Mouse (Mus musculus): ENCODE results near the gene Tap1. TPM values are rescaled to one million over a fixed set of nuclear protein-coding genes. Genes with fewer than 3 reads are reported as not detected.
"Not testable (repeated sequence)": the region's sequence is repeated elsewhere in the genome, so short reads cannot be mapped to it uniquely, and the experiment has no call there.

Tap1 gene
- polyA plus RNA-seq, 1 experiment from 2014 or later = 4.1 TPM

DNA sequence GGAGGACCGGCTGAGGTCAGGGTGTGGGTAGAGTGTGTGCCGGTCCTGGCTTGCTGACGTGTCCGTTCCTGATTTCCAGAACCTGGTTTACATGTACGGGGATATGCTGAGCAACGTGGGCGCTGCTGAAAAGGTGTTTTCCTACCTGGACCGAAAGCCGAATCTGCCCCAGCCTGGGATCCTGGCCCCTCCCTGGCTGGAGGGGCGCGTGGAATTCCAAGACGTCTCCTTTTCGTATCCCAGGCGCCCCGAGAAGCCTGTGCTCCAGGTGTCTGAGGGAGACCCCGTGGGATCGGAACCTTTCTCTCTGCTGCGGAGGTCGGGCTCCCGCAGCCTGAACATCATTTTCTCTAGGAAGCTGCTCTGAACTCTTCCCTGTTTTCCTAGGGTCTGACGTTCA lies 26.6 kb downstream of the Tap1 start:
- Histone ChIP-seq H3K36me3 (no peaks in the 10 kb centered on the region), H3K4me2 (peak overlapping the region; percentile 27; the same call in 1 of the 2 replicates), H3K27me3 (peaks cover 73% of the 10 kb centered on the region), H3K27ac (no peak overlapping the region), H3K4me3 (replicated peaks) (no peak overlapping the region), H3K9me3 (peaks cover 10% of the 10 kb centered on the region; the same call in 1 of the 2 replicates), H3K4me1 (replicated peaks) (no peaks in the 10 kb centered on the region), H3K9ac (replicated peaks) (no peak overlapping the region; the same call in 1 of the 2 replicates)
- WGBS = 45% methylated on average over 21 of the region's 21 CpGs
- no peak for ATAC-seq (ENCODE audit: insufficient number of reproducible peaks, insufficient read depth, low FRiP score, low TSS enrichment, low read depth)

DNA sequence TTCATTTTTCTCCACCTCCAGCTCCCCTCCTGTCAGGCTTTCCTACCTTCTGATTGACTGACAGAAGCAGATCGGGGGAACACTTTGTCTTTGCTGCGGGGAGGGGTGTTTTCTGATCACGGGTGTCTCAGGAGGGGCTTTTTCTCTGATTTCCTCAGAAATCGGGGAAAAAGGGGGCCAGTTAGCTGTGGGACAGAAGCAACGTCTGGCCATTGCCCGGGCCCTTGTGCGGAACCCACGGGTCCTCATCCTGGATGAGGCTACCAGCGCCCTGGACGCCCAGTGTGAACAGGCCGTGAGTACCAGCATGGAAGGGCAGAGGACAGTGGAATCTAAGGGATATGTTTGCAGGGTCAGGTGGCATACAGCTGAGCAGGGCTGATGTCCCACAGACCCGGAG lies 27.8 kb downstream of the Tap1 start:
- no peak overlapping the region for H3K4me3 ChIP-seq (replicated peaks)
- H3K36me3 ChIP-seq = no peaks in the 10 kb centered on the region
- H3K9me3 ChIP-seq = 0 out of 2 replicates have a peak, but pooled peaks cover 8% of the 10 kb centered on the region
- no peaks in the 10 kb centered on the region for H3K4me1 ChIP-seq (replicated peaks)
- H3K27ac ChIP-seq = no peak overlapping the region
- peaks cover 62% of the 10 kb centered on the region for H3K27me3 ChIP-seq
- ATAC-seq (ENCODE audit: insufficient number of reproducible peaks, insufficient read depth, low FRiP score, low TSS enrichment, low read depth) = no peak
- WGBS = 87% methylated on average over 12 of the region's 12 CpGs
- no peak overlapping the region for H3K9ac ChIP-seq (replicated peaks)
- H3K4me2 ChIP-seq = no peak overlapping the region

DNA sequence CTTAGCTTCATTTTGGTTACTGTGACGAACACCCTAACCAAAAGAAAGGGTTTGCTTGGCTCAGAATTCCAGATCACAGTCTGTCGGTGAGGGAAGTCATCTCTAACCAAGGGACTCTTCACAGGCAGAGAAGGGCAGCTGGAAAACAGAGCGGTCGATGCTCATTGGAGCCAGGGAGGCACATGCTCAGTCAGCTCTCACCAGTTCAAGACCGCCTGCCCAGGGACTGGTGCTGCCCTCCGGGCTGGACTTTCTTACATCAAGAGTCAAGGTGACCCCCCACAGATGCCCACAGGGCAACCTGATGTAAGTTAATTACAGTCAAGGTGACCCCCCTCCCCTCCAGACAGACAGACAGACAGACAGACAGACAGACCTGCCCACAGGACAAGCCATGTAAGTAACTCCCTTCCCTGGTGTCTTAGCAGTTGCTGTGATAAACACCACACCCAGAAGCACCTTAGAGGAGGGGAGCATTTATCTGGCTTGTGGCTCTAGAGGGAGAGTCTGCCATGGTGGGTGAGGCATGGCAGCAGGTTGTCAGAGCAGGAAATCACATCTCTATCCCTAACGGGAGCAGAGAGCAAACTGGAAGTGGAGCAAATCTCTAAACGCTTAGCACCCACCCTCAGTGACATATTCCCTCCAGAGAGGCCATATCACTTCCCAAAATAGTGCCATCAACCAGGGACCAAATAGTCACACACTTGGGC lies 30.0 kb downstream of the Tap1 start:
- no peaks in the 10 kb centered on the region for H3K36me3 ChIP-seq
- no peak overlapping the region for H3K4me2 ChIP-seq
- no peak overlapping the region for H3K4me3 ChIP-seq (replicated peaks)
- H3K9me3 ChIP-seq = 0 out of 2 replicates have a peak, but pooled peaks cover 8% of the 10 kb centered on the region
- 86% methylated on average over 8 of the region's 8 CpGs for WGBS
- H3K4me1 ChIP-seq (replicated peaks) = no peaks in the 10 kb centered on the region
- no peak overlapping the region for H3K9ac ChIP-seq (replicated peaks)
- no peak overlapping the region for H3K27ac ChIP-seq
- H3K27me3 ChIP-seq = peaks cover 40% of the 10 kb centered on the region
- ATAC-seq (ENCODE audit: insufficient number of reproducible peaks, insufficient read depth, low FRiP score, low TSS enrichment, low read depth) = no peak

DNA sequence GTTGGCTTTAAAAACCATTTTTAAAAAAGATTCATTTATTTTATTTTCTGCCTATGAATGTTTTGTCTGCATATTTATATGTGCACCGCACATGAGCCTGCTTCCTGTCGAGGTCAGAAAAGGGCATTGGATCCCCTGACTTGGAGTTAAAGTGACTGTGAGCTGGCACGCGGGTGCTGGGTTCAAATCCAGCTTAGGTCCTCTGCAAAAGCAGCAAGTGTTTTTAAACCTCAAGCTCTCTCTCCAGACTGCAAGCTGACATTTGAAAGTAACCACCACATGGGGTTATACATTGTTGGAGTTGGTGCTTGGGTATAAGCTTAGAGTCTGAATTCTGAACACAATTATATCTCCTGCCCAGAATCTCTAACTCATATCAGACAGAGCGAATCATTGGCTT lies 30.6 kb downstream of the Tap1 start:
- H3K36me3 ChIP-seq = no peaks in the 10 kb centered on the region
- 83% methylated on average over 5 of the region's 5 CpGs for WGBS
- H3K4me3 ChIP-seq (replicated peaks) = no peak overlapping the region
- no peak overlapping the region for H3K9ac ChIP-seq (replicated peaks)
- no peaks in the 10 kb centered on the region for H3K4me1 ChIP-seq (replicated peaks)
- 0 out of 2 replicates have a peak, but pooled peaks cover 8% of the 10 kb centered on the region for H3K9me3 ChIP-seq
- no peak overlapping the region for H3K27ac ChIP-seq
- peaks cover 34% of the 10 kb centered on the region for H3K27me3 ChIP-seq
- no peak overlapping the region for H3K4me2 ChIP-seq
- no peak for ATAC-seq (ENCODE audit: insufficient number of reproducible peaks, insufficient read depth, low FRiP score, low TSS enrichment, low read depth)

DNA sequence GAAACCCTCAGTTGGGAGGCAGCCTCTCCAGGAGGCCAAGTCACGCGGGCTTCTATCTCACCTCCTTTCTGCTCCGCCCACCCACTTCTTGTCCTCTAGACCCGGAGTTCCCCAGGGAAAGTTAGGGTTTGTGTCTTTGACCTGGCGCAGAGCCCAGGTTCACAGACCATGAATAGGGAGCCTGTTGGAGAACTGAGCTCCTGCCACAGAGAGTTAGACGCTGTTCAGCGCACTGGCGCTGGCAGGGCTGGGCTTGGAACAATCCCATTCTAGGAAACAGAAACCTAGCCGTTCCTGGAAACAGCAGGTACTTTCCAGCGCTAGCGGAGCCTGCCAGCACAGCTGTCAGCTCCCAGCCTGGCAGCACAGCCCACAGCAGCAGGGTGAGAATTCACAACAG lies 31.3 kb downstream of the Tap1 start:
- Histone ChIP-seq H3K36me3 (no peaks in the 10 kb centered on the region), H3K4me2 (no peak overlapping the region), H3K27ac (no peak overlapping the region), H3K4me3 (replicated peaks) (no peak overlapping the region), H3K27me3 (peaks cover 28% of the 10 kb centered on the region), H3K4me1 (replicated peaks) (no peaks in the 10 kb centered on the region), H3K9me3 (0 out of 2 replicates have a peak, but pooled peaks cover 8% of the 10 kb centered on the region), H3K9ac (replicated peaks) (no peak overlapping the region)
- no peak for ATAC-seq (ENCODE audit: insufficient number of reproducible peaks, insufficient read depth, low FRiP score, low TSS enrichment, low read depth)
- WGBS = 88% methylated on average over 11 of the region's 11 CpGs

DNA sequence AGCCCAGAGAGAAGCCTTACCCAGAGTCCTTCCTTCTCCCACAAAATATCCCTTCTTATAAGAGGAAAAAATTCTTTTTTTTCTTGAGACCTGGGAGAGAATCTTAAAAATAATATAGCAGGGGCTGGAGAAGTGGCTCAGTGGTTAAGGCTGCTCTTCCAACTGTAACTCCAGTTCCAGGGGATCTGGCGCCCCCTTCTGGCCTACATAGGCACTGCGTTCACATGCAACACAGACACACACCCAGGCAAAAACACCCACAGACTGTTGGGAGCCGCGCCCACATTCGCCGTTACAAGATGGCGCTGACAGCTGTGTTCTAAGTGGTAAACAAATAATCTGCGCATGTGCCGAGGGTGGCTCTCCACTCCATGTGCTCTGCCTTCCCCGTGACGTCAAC lies 31.7 kb downstream of the Tap1 start:
- ATAC-seq (ENCODE audit: insufficient number of reproducible peaks, insufficient read depth, low FRiP score, low TSS enrichment, low read depth); H3K4me3 ChIP-seq (replicated peaks); H3K27ac ChIP-seq; H3K9me3 ChIP-seq; H3K4me1 ChIP-seq (replicated peaks); H3K4me2 ChIP-seq; H3K9ac ChIP-seq (replicated peaks); H3K36me3 ChIP-seq: not testable (repeated sequence)
- WGBS = 91% methylated on average over 9 of the region's 11 CpGs
- peaks cover 24% of the 10 kb centered on the region for H3K27me3 ChIP-seq

DNA sequence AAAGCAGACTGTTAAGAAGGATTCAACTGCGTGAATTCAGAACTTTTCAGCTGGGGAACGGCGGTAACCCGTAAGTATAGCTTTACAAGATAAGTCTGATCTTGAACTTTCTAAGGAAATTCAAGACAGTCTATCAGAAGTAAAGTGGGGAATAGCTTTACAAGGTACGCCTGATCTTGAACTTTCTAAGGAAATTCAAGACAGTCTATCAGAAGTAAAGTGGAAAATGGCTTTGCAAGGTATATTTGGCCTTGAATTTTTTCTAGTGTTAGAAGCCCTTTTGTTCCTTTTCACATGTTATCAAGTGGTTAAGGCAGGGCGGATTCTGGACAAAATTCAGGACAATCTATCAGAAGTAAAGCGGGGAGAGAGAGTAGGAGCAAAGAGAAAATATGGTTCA lies 32.4 kb downstream of the Tap1 start:
- not testable (repeated sequence) for H3K4me3 ChIP-seq (replicated peaks); ATAC-seq (ENCODE audit: insufficient number of reproducible peaks, insufficient read depth, low FRiP score, low TSS enrichment, low read depth); H3K4me1 ChIP-seq (replicated peaks); H3K27ac ChIP-seq; H3K36me3 ChIP-seq; H3K9ac ChIP-seq (replicated peaks); H3K4me2 ChIP-seq
- 95% methylated on average over 6 of the region's 7 CpGs for WGBS
- Histone ChIP-seq H3K27me3 (peaks cover 17% of the 10 kb centered on the region), H3K9me3 (peaks cover 16% of the 10 kb centered on the region)

DNA sequence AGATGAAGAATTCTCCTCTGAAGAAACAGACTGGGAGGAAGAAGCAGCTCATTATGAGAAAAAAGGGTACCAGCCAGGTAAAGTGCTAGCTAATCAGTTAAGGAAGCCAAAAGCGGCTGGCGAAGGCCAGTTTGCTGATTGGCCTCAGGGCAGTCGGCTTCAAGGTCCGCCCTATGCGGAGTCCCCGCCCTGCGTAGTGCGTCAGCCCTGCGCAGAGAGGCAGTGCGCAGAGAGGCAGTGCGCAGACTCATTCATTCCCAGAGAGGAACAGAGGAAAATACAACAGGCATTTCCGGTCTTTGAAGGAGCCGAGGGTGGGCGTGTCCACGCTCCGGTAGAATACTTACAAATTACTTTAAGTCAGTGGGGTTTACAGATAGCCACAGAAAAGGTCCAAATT lies 33.0 kb downstream of the Tap1 start:
- Histone ChIP-seq H3K9me3 (peaks cover 17% of the 10 kb centered on the region), H3K27me3 (peaks cover 11% of the 10 kb centered on the region)
- H3K4me2 ChIP-seq; H3K4me1 ChIP-seq (replicated peaks); ATAC-seq (ENCODE audit: insufficient number of reproducible peaks, insufficient read depth, low FRiP score, low TSS enrichment, low read depth); H3K9ac ChIP-seq (replicated peaks); H3K4me3 ChIP-seq (replicated peaks); H3K27ac ChIP-seq; H3K36me3 ChIP-seq: not testable (repeated sequence)
- WGBS = 96% methylated on average over 7 of the region's 16 CpGs

DNA sequence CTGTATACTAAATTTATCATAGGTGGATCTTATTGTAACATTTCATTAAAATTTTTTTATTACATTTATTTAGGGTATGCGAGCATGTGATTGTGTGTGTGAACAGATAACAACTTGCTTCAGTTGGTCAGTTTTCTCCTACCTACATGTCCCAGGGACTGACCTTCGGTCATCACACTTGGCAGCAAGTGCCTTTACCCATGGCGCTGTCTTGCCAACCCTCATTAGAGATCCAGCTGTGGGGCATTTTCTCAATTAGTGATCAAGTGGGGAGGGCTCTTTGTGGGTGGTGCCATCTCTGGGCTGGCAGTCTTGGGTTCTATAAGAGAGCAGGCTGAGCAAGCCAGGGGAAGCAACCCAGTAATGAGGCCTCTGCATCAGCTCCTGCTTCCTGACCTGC lies 37.5 kb downstream of the Tap1 start:
- no peak overlapping the region for H3K4me3 ChIP-seq (replicated peaks)
- no peaks in the 10 kb centered on the region for H3K36me3 ChIP-seq
- no peak overlapping the region for H3K4me2 ChIP-seq
- no peak for ATAC-seq (ENCODE audit: insufficient number of reproducible peaks, insufficient read depth, low FRiP score, low TSS enrichment, low read depth)
- H3K27ac ChIP-seq = no peak overlapping the region
- H3K9ac ChIP-seq (replicated peaks) = no peak overlapping the region
- 94% methylated on average over 3 of the region's 3 CpGs for WGBS
- no peaks in the 10 kb centered on the region for H3K4me1 ChIP-seq (replicated peaks)
- H3K9me3 ChIP-seq = peaks cover 9% of the 10 kb centered on the region
- no peaks in the 10 kb centered on the region for H3K27me3 ChIP-seq

DNA sequence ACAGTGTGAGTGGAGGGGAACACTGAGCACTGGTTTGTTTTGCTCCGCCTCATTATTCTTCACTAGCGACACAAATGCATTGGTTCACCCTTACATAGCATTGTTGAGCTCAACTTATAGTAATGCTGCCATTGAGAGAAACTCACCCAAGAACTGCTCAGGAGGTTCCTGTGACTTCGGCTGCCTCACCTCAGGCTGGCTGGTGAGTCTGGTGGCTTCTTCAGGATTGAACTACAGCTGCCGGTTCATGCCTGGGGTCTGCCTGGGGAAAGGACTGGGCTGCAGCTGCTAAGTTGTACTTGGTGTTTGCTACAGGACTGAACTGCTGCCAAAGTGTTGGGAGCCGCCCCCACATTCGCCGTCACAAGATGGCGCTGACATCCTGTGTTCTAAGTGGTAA lies 38.1 kb downstream of the Tap1 start:
- Histone ChIP-seq H3K27me3 (no peaks in the 10 kb centered on the region), H3K9ac (replicated peaks) (no peak overlapping the region), H3K27ac (no peak overlapping the region), H3K4me1 (replicated peaks) (no peaks in the 10 kb centered on the region), H3K36me3 (no peaks in the 10 kb centered on the region), H3K9me3 (peaks cover 9% of the 10 kb centered on the region), H3K4me2 (no peak overlapping the region), H3K4me3 (replicated peaks) (no peak overlapping the region)
- ATAC-seq (ENCODE audit: insufficient number of reproducible peaks, insufficient read depth, low FRiP score, low TSS enrichment, low read depth) = no peak
- WGBS = 98% methylated on average over 8 of the region's 8 CpGs

DNA sequence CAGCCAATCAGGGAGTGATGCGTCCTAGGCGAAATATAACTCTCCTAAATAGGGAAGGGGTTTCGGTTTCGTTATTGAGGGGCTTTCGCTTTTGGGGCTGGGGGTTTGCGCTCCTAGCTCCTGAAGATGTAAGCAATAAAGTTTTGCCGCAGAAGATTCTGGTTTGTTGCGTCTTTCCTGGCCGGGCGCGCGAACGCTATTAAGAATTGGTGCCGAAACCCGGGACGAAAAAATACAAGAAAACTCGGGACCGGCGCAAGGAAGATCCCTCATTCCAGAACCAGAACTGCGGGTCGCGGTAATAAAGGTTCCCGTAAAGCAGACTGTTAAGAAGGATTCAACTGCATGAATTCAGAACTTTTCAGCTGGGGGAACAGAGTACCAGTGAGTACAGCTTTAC lies 38.6 kb downstream of the Tap1 start:
- not testable (repeated sequence) for H3K4me3 ChIP-seq (replicated peaks); H3K27me3 ChIP-seq; H3K27ac ChIP-seq; H3K4me2 ChIP-seq; H3K4me1 ChIP-seq (replicated peaks); H3K9me3 ChIP-seq; H3K9ac ChIP-seq (replicated peaks); ATAC-seq (ENCODE audit: insufficient number of reproducible peaks, insufficient read depth, low FRiP score, low TSS enrichment, low read depth); H3K36me3 ChIP-seq
- WGBS = over 99% methylated on average over 15 of the region's 23 CpGs

DNA sequence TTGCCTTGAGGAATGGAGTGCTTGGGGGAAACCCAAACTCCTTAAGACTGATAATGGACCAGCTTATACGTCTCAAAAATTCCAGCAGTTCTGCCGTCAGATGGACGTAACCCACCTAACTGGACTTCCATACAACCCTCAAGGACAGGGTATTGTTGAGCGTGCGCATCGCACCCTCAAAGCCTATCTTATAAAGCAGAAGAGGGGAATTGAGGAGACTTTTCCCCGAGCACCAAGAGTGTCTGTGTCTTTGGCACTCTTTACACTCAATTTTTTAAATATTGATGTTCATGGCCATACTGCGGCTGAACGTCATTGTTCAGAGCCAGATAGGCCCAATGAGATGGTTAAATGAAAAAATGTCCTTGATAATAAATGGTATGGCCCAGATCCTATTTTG lies 43.6 kb downstream of the Tap1 start:
- not testable (repeated sequence) for H3K27me3 ChIP-seq; H3K4me2 ChIP-seq; H3K36me3 ChIP-seq; H3K9me3 ChIP-seq; H3K4me3 ChIP-seq (replicated peaks); ATAC-seq (ENCODE audit: insufficient number of reproducible peaks, insufficient read depth, low FRiP score, low TSS enrichment, low read depth); H3K27ac ChIP-seq; H3K9ac ChIP-seq (replicated peaks); H3K4me1 ChIP-seq (replicated peaks)
- 94% methylated on average over 9 of the region's 9 CpGs for WGBS

Measured in limb, embryonic 12.5 days (tissue).